Mouse (Mus musculus) midbrain, embryonic 11.5 days (tissue): ENCODE measurements at regions not wholly inside any gene's neighbourhood (a gene's known extent, or its start where the extent isn't known, plus 50 kb on each side); places are given as distances from the start of the nearest gene placed in this dataset.

Experiments used
- ATAC-seq: fragments of 200-750 bp; cut with Nextera tagmentation; 2 replicates; pipeline ENCODE4 v1.8.0; 2017; ENCODE audit warnings: moderate TSS enrichment, moderate library complexity; ENCODE audit not compliant: low FRiP score
- DNase-seq: peaks from one replicate; pipeline ENCODE4 v3.0.0; 2015; ENCODE audit warnings: low spot score; ENCODE audit errors: missing footprints
- H3K27ac ChIP-seq: fragments of 300-500 bp; sonication (generic); 2 replicates; pipeline ENCODE4 v1.5.1; 2014; ENCODE audit warnings: low read depth, low read length
- H3K27me3 ChIP-seq: fragments of 300-500 bp; sonication (generic); 2 replicates; pipeline ENCODE4 v1.6.1; 2014; ENCODE audit warnings: mild to moderate bottlenecking, low read length, moderate library complexity, mixed read lengths; ENCODE audit not compliant: control insufficient read depth, insufficient read depth
- H3K36me3 ChIP-seq: fragments of 300-500 bp; sonication (generic); 2 replicates; pipeline ENCODE4 v1.6.1; 2014; ENCODE audit warnings: mild to moderate bottlenecking, low read length, moderate library complexity, mixed read lengths; ENCODE audit not compliant: control insufficient read depth, insufficient read depth
- H3K4me1 ChIP-seq: fragments of 300-500 bp; sonication (generic); 2 replicates; pipeline ENCODE4 v1.6.1; 2014; ENCODE audit warnings: low read length; ENCODE audit not compliant: control insufficient read depth, insufficient read depth
- H3K4me2 ChIP-seq: fragments of 300-500 bp; sonication (generic); 2 replicates; pipeline ENCODE4 v1.6.1; 2014; ENCODE audit warnings: mild to moderate bottlenecking, moderate library complexity
- H3K4me3 ChIP-seq: fragments of 300-500 bp; sonication (generic); 2 replicates; pipeline ENCODE4 v1.5.1; 2014; ENCODE audit warnings: low read depth, low read length
- H3K9ac ChIP-seq: fragments of 300-500 bp; sonication (generic); 2 replicates; pipeline ENCODE4 v1.6.1; 2014; ENCODE audit warnings: low read length
- H3K9me3 ChIP-seq: fragments of 300-500 bp; sonication (generic); 2 replicates; pipeline ENCODE4 v1.6.1; 2016; ENCODE audit warnings: low read length; ENCODE audit not compliant: control insufficient read depth
- WGBS: fragments of 180-500 bp; shearing (Covaris S2); extraction: QIAGEN DNeasy Blood & Tissue Kit; methylation state at CpG from one replicate; pipeline ENCODE4 v1.1.7; 2014; 5-methylcytosine and 5-hydroxymethylcytosine counted together

DNA sequence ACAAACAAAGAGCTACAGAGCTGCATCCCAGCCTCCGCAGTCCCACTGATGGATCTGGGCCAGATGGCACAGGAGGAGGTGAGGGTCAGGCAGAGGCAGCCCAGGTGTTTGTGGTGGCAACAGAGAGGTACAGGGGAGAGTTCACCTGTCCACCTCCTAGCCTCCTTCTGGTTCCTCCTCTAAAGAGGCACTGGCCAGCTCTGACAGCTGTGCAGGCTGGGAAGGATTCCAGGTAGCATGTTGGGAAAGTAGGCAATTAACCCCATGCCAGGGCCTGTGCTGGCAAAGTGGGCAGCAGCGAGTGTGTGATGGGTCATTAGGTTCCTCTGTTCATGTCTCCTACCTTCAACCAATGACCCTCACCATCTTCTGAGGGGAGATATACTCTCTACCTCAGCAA lies 212.1 kb downstream of the Cbln1 start:
- no peaks in the 10 kb centered on the region for H3K36me3 ChIP-seq
- H3K4me2 ChIP-seq = no peak overlapping the region
- no peak overlapping the region for H3K9ac ChIP-seq
- WGBS = 93% methylated on average over 2 of the region's 2 CpGs
- H3K4me1 ChIP-seq = peaks cover 6% of the 10 kb centered on the region; the same call in 1 of the 2 replicates
- no peak overlapping the region for H3K27ac ChIP-seq
- no peaks in the 10 kb centered on the region for H3K27me3 ChIP-seq
- ATAC-seq (no peak), DNase-seq (no peak)
- H3K9me3 ChIP-seq = no peaks in the 10 kb centered on the region
- H3K4me3 ChIP-seq = no peak overlapping the region

DNA sequence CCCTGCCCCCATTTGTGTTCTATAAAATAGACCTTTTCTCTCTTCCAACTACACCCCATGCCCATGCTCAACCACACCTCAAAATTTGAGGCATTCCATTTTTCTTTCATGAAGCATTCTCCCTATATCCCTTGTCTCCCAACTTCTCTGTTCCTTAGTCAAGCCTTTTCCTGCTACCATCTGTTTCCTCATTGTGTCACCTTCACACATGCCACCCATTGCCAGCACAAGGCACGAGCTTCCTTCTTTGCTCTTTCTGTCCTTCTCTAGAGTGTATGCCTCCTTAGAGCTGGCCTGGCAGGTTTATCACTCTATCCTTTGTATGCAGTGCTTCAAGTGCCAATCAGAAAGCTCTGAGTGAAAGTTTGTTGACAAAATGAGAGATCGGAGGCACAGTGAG lies 229.7 kb downstream of the Cbln1 start:
- Histone ChIP-seq H3K27ac (no peak overlapping the region), H3K4me1 (no peaks in the 10 kb centered on the region), H3K9ac (no peak overlapping the region), H3K4me3 (no peak overlapping the region), H3K27me3 (no peaks in the 10 kb centered on the region), H3K9me3 (no peaks in the 10 kb centered on the region), H3K4me2 (no peak overlapping the region), H3K36me3 (no peaks in the 10 kb centered on the region)
- ATAC-seq = no peak
- WGBS = 85% methylated on average over 2 of the region's 2 CpGs
- DNase-seq = no peak

DNA sequence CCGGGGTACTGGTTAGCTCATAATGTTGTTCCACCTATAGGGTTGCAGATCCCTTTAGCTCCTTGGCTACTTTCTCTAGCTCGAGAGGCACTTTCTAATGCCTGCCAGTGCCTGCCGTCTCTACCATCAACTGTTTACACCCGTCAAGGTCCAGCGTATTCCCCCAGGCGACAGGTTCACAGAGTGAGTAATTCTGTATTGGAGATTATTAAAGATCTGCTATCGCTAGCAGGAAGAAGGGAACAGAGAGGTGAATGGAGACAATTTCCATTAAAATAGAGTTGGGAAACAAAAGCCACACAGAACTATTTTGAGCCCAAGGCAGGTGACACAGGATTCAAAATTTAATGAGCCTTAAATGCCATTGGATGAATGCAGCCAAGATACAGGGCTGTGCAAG lies 235.2 kb downstream of the Cbln1 start:
- ATAC-seq = no peak
- no peak overlapping the region for H3K9ac ChIP-seq
- DNase-seq = no peak
- 22% methylated on average over 7 of the region's 7 CpGs for WGBS
- H3K9me3 ChIP-seq = no peaks in the 10 kb centered on the region
- H3K27ac ChIP-seq = no peak overlapping the region
- H3K27me3 ChIP-seq = no peaks in the 10 kb centered on the region
- no peak overlapping the region for H3K4me2 ChIP-seq
- no peak overlapping the region for H3K4me3 ChIP-seq
- no peaks in the 10 kb centered on the region for H3K36me3 ChIP-seq
- peaks cover 14% of the 10 kb centered on the region for H3K4me1 ChIP-seq

DNA sequence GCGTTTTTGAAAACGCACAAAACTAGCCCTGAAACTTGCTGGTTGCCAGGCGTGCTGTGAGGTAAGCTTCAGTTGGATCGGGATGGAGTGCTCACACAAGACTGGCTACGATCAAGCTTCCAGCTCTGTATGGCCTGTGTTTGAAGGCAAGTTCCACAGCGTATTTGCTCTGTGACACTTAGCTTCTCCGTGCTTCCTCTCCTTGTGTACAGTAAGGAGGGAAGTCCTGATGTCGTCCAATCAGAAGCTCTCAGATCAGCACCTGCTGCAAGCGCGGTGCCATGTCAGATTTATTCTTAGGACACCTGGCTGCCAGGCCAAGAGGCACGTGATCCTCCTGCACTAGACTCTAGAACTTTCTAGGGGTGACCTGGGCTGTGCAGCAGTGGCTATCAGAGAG lies 236.0 kb downstream of the Cbln1 start:
- H3K9ac ChIP-seq = no peak overlapping the region
- no peaks in the 10 kb centered on the region for H3K27me3 ChIP-seq
- ATAC-seq (no peak), DNase-seq (no peak)
- WGBS = 85% methylated on average over 11 of the region's 11 CpGs
- H3K4me2 ChIP-seq = no peak overlapping the region
- no peak overlapping the region for H3K4me3 ChIP-seq
- no peaks in the 10 kb centered on the region for H3K9me3 ChIP-seq
- no peaks in the 10 kb centered on the region for H3K36me3 ChIP-seq
- H3K4me1 ChIP-seq = peaks cover 19% of the 10 kb centered on the region
- H3K27ac ChIP-seq = no peak overlapping the region

DNA sequence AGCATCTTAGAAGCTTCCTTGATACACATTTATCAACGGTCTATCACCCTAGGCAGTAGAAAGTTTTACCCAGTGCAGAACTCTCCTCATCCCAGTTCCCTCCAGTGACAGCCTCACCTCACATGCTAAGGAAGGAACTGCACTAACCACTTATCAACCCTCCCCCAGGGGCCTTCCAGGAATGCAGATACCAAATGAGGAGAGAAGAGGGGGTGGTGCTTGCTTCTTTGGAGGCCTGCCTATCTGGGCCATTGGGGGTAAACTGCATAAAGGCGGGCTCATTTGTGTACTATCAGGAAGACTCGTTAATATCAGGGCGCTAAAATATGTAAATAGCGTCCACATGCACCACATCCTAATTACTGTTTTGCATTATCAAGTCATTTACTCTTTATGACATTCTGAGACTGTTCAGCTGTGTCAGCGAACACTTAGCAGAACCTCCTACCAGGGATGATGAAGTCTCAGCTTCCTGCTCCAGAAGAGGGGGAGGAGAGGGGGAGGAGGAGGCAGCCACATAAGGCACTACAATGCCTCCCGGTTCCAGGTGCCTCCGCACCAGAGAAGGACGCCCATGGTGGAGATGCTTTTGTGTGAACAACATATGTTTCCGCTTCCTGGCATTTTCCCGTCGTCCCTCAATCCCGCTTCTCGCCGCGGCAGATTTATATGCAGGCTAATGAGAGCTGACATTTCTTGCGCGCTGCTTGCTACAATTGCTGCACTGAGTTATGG lies 236.9 kb downstream of the Cbln1 start:
- ATAC-seq = no peak
- no peak overlapping the region for H3K4me2 ChIP-seq
- WGBS = 64% methylated on average over 18 of the region's 18 CpGs

DNA sequence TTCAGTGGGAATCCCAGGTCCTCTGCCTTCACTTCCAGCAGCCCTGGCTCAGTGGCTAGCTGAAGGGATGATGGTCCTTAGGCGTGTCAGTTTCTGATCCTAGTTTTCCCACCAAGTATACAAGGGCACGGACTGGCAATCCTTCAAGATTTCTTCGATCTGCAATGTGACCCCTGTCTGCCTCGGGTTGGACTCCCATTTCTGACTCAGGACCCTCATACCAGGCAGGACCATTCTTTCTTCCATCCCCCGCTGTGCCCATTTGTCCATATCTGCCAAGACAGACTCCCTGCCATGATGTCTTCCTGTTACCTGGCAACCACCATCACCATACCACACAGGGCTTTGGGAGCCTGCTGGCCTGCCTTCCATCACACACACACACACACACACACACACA lies 238.1 kb downstream of the Cbln1 start:
- Histone ChIP-seq H3K27ac (no peak overlapping the region), H3K4me2 (no peak overlapping the region), H3K4me1 (peaks cover 30% of the 10 kb centered on the region), H3K9me3 (no peaks in the 10 kb centered on the region), H3K9ac (no peak overlapping the region), H3K27me3 (no peaks in the 10 kb centered on the region), H3K4me3 (no peak overlapping the region), H3K36me3 (no peaks in the 10 kb centered on the region)
- ATAC-seq = no peak; the same call in 1 of the 2 replicates
- DNase-seq = no peak
- 61% methylated on average over 5 of the region's 5 CpGs for WGBS

More for the DNA sequence above, 236.9 kb downstream of the Cbln1 start:
- Histone ChIP-seq H3K27me3 (no peaks in the 10 kb centered on the region), H3K27ac (no peak overlapping the region), H3K36me3 (no peaks in the 10 kb centered on the region), H3K9ac (no peak overlapping the region), H3K9me3 (no peaks in the 10 kb centered on the region), H3K4me3 (no peak overlapping the region), H3K4me1 (peaks cover 25% of the 10 kb centered on the region)
- no peak for DNase-seq

DNA sequence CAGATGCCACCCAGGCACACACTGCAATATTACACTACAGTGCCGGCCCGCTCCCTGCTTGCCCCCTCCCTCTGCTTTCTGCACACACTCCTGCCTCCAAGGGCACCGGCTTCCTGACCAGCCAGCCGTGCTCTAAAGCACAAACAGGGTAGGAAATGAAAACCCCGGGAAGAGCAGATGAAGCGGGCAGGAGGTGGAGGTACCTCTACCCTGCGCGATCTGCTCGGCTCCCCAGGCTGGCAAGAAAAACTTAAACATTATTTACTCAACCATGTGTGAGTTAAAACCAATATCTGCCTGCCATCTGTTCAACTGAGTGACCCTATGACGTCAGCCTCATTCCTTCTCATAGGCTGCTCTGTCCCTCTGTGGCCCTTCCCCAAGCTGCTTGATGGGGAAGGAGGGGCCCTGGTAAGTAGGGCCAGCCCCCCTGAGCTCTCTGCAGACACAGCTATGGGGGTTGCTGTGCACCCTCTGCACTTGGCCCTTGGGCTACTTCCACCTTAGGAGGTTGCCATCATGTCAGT lies 238.5 kb downstream of the Cbln1 start:
- Histone ChIP-seq H3K9me3 (no peaks in the 10 kb centered on the region), H3K36me3 (no peaks in the 10 kb centered on the region), H3K4me1 (peaks cover 30% of the 10 kb centered on the region), H3K4me2 (no peak overlapping the region), H3K9ac (no peak overlapping the region), H3K27me3 (no peaks in the 10 kb centered on the region), H3K27ac (no peak overlapping the region), H3K4me3 (no peak overlapping the region)
- ATAC-seq (peak; percentile 66), DNase-seq (no peak)
- 41% methylated on average over 10 of the region's 10 CpGs for WGBS

DNA sequence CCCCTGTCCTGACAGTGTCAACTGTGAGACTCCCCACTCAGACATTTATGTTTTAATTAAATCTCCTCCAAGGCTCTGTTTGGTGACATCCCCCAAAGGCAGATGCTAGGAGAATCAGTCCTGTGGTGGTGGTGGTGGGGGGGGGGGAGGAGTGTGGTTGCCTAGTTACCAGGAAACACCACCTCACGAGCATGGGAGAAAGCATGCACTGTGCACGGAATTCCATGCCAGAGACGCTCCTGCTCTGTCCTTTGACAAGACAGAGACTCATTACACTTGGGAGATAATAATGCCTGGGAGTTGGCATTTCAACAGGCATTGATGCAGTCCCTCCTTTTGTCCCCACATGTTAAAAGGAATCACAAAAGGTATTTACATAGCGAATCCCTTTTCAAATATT lies 240.6 kb downstream of the Cbln1 start:
- 27% methylated on average over 4 of the region's 4 CpGs for WGBS
- peaks cover 30% of the 10 kb centered on the region for H3K4me1 ChIP-seq
- DNase-seq (no peak), ATAC-seq (peak; percentile 66; the same call in 1 of the 2 replicates)
- no peak overlapping the region for H3K4me2 ChIP-seq
- no peak overlapping the region for H3K27ac ChIP-seq
- H3K9ac ChIP-seq = no peak overlapping the region
- H3K9me3 ChIP-seq = no peaks in the 10 kb centered on the region
- H3K36me3 ChIP-seq = no peaks in the 10 kb centered on the region
- H3K4me3 ChIP-seq = no peak overlapping the region
- no peaks in the 10 kb centered on the region for H3K27me3 ChIP-seq

DNA sequence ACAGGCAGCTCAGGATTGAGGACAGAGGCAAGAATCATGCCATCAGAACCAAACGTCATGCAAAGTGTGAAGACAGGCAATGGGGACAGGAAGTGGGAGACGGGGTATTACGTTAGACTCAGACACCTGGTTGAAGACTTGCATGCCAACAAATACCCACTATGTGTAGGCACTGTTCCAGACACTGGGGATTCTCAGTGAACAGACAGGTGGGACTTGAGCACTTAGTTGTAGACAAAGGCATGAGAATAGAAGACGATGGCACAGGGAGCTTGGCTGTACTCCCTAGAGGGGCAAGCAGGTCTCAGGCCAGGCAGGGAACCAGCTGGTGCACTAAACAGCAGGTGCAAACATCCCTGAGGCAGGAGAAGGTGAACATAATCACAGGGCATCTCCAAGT lies 242.3 kb downstream of the Cbln1 start:
- Histone ChIP-seq H3K36me3 (no peaks in the 10 kb centered on the region), H3K27ac (no peak overlapping the region), H3K4me1 (peaks cover 30% of the 10 kb centered on the region), H3K9me3 (no peaks in the 10 kb centered on the region), H3K4me2 (no peak overlapping the region), H3K27me3 (no peaks in the 10 kb centered on the region), H3K9ac (no peak overlapping the region), H3K4me3 (no peak overlapping the region)
- 86% methylated on average over 4 of the region's 4 CpGs for WGBS
- ATAC-seq (no peak), DNase-seq (no peak)
